Mouse (Mus musculus) heart, embryonic 12.5 days (tissue): ENCODE data around the gene Tnnc2. TPM values are rescaled to one million over a fixed set of nuclear protein-coding genes. Genes with fewer than 3 reads are reported as not detected.

Experiments used
- ATAC-seq: fragments of 200-750 bp; cut with Nextera tagmentation; 2 replicates; pipeline ENCODE4 v1.8.0; 2017; ENCODE audit warnings: moderate TSS enrichment, moderate library complexity; ENCODE audit not compliant: insufficient number of reproducible peaks, low FRiP score
- H3K27ac ChIP-seq: fragments of 300-500 bp; sonication (generic); 2 replicates; pipeline ENCODE4 v1.5.1; 2016; ENCODE audit warnings: mild to moderate bottlenecking, moderate library complexity; ENCODE audit not compliant: poor library complexity, severe bottlenecking
- H3K27me3 ChIP-seq: fragments of 300-500 bp; sonication (generic); replicated peaks from 2 replicates; pipeline ENCODE4 v1.6.1; 2016; ENCODE audit warnings: mild to moderate bottlenecking, moderate library complexity
- H3K36me3 ChIP-seq: fragments of 300-500 bp; sonication (generic); 2 replicates; pipeline ENCODE4 v1.6.1; 2016; ENCODE audit warnings: mild to moderate bottlenecking, moderate library complexity
- H3K4me1 ChIP-seq: fragments of 300-500 bp; sonication (generic); replicated peaks from 2 replicates; pipeline ENCODE4 v1.6.1; 2016; ENCODE audit warnings: mild to moderate bottlenecking
- H3K4me2 ChIP-seq: fragments of 300-500 bp; sonication (generic); 2 replicates; pipeline ENCODE4 v1.6.1; 2016; ENCODE audit warnings: mild to moderate bottlenecking, moderate library complexity
- H3K4me3 ChIP-seq: fragments of 300-500 bp; sonication (generic); 2 replicates; pipeline ENCODE4 v1.5.1; 2016; ENCODE audit warnings: mild to moderate bottlenecking
- H3K9ac ChIP-seq: fragments of 300-500 bp; sonication (generic); 2 replicates; pipeline ENCODE4 v1.6.1; 2016; ENCODE audit warnings: mild to moderate bottlenecking, moderate library complexity
- H3K9me3 ChIP-seq: fragments of 300-500 bp; sonication (generic); replicated peaks from 2 replicates; pipeline ENCODE4 v1.6.1; 2016; ENCODE audit warnings: mild to moderate bottlenecking, moderate library complexity
- WGBS: fragments of 180-500 bp; shearing (Covaris S2); methylation state at CpG from one replicate; pipeline ENCODE4 v1.1.7; 2016; 5-methylcytosine and 5-hydroxymethylcytosine counted together
- polyA plus RNA-seq: library from polyadenylated mRNA; unstranded; fragments of >200 nt; fragmentation: Nextera tagmentation; extraction: Ambion mirVana; gene quantifications from 2 replicates; pipeline ENCODE4 v1.2.1, GENCODE M21; 2016

The Tnnc2 gene
- polyA plus RNA-seq, 1 experiment from 2014 or later: 0.36 TPM

- WGBS: 69% methylated on average over 8 of the region's 8 CpGs
- H3K27ac ChIP-seq: no peak overlapping the region
- H3K4me3 ChIP-seq: peak overlapping the region; percentile 88
- no peak for ATAC-seq
- H3K4me1 ChIP-seq: peaks cover 32% of the 10 kb centered on the region
- H3K9ac ChIP-seq: peak overlapping the region; percentile 85
- no peaks in the 10 kb centered on the region for H3K9me3 ChIP-seq
- H3K36me3 ChIP-seq: peaks cover 47% of the 10 kb centered on the region
- peak overlapping the region; percentile 95 for H3K4me2 ChIP-seq
- no peaks in the 10 kb centered on the region for H3K27me3 ChIP-seq
These were observed 8.6 kb downstream of the Tnnc2 start for GRCm38 (mm10) chr2:164771123-164771522.

GRCm38 (mm10) chr2:164770279-164770678 is 9.5 kb downstream of the Tnnc2 start:
- H3K36me3 ChIP-seq: peaks cover 55% of the 10 kb centered on the region
- no peak for ATAC-seq
- peak overlapping the region; percentile 95 for H3K4me2 ChIP-seq

GRCm38 (mm10) chr2:164769258-164770037 is 10.3 kb downstream of the Tnnc2 start, which contains the start of gene Ube2c:
Gene Ube2c, plus strand, starts transcription at chr2:164769898.
- Histone ChIP-seq H3K9ac (peak within 1 kb of the TSS; percentile 85), H3K4me3 (peak within 1 kb of the TSS; percentile 88), H3K27me3 (no peaks in the 10 kb centered on the region), H3K27ac (peak within 1 kb of the TSS; percentile 61), H3K36me3 (peaks cover 63% of the 10 kb centered on the region), H3K4me1 (peaks cover 35% of the 10 kb centered on the region), H3K4me2 (peak within 1 kb of the TSS; percentile 95), H3K9me3 (no peaks in the 10 kb centered on the region)
- ATAC-seq: peak; percentile 99
- WGBS: 2% methylated on average over 53 of the region's 53 CpGs

More at GRCm38 (mm10) chr2:164770279-164770678, 9.5 kb downstream of the Tnnc2 start:
- peak overlapping the region; percentile 61 for H3K27ac ChIP-seq
- no peaks in the 10 kb centered on the region for H3K9me3 ChIP-seq
- H3K4me1 ChIP-seq: peaks cover 35% of the 10 kb centered on the region
- peak overlapping the region; percentile 85 for H3K9ac ChIP-seq
- 2% methylated on average over 15 of the region's 15 CpGs for WGBS
- peak overlapping the region; percentile 88 for H3K4me3 ChIP-seq
- H3K27me3 ChIP-seq: no peaks in the 10 kb centered on the region

- Histone ChIP-seq H3K36me3 (peaks cover 68% of the 10 kb centered on the region), H3K27me3 (no peaks in the 10 kb centered on the region), H3K27ac (peak overlapping the region; percentile 18; the same call in 1 of the 2 replicates), H3K4me1 (peaks cover 35% of the 10 kb centered on the region), H3K4me3 (no peak overlapping the region), H3K9me3 (no peaks in the 10 kb centered on the region), H3K4me2 (no peak overlapping the region), H3K9ac (no peak overlapping the region)
- WGBS: 91% methylated on average over 15 of the region's 15 CpGs
- ATAC-seq: no peak
These were observed 11.8 kb downstream of the Tnnc2 start for GRCm38 (mm10) chr2:164767812-164768540.

- Histone ChIP-seq H3K4me3 (no peak overlapping the region), H3K9me3 (no peaks in the 10 kb centered on the region), H3K9ac (no peak overlapping the region), H3K4me1 (peaks cover 26% of the 10 kb centered on the region), H3K27ac (0 out of 2 replicates have a peak overlapping the region, but pooled peaks have one; percentile 8), H3K27me3 (no peaks in the 10 kb centered on the region), H3K4me2 (no peak overlapping the region), H3K36me3 (peaks cover 70% of the 10 kb centered on the region)
- no peak for ATAC-seq
- WGBS: 75% methylated on average over 3 of the region's 3 CpGs
These were observed 13.9 kb downstream of the Tnnc2 start for GRCm38 (mm10) chr2:164765841-164766240.

GRCm38 (mm10) chr2:164762593-164762992 is 17.2 kb downstream of the Tnnc2 start:
- 82% methylated on average over 7 of the region's 7 CpGs for WGBS
- no peak overlapping the region for H3K27ac ChIP-seq
- H3K36me3 ChIP-seq: peaks cover 93% of the 10 kb centered on the region
- H3K9me3 ChIP-seq: no peaks in the 10 kb centered on the region
- H3K4me1 ChIP-seq: peaks cover 18% of the 10 kb centered on the region; the same call in 1 of the 2 replicates
- H3K9ac ChIP-seq: no peak overlapping the region
- no peak overlapping the region for H3K4me3 ChIP-seq
- ATAC-seq: no peak
- no peak overlapping the region for H3K4me2 ChIP-seq
- no peaks in the 10 kb centered on the region for H3K27me3 ChIP-seq

GRCm38 (mm10) chr2:164761971-164762370 is 17.8 kb downstream of the Tnnc2 start:
- H3K9ac ChIP-seq: no peak overlapping the region
- H3K27me3 ChIP-seq: no peaks in the 10 kb centered on the region
- H3K4me3 ChIP-seq: no peak overlapping the region
- H3K4me1 ChIP-seq: peaks cover 18% of the 10 kb centered on the region; the same call in 1 of the 2 replicates
- WGBS: 91% methylated on average over 4 of the region's 4 CpGs
- no peaks in the 10 kb centered on the region for H3K9me3 ChIP-seq
- no peak overlapping the region for H3K27ac ChIP-seq
- H3K4me2 ChIP-seq: no peak overlapping the region
- H3K36me3 ChIP-seq: peaks cover 93% of the 10 kb centered on the region
- no peak for ATAC-seq

DNA sequence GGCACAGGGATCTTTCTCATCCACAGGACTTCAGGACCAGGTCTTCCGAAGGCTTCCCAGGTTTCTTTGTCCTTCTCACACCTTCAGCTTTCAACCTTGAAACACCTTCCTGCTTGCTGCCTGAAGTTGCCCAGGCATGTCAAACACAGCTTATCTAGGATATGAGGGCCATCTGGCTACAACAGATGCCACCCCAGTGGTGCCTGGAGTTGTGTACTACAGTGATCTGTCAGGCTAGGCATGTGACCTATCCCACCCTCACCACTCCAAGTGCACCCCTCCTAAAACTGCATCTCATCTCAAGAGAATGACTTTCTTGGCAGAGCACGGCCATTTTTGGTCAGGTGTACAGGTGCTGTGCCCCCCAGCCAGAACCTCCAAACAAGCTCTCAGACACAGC is 18.3 kb downstream of the Tnnc2 start:
- Histone ChIP-seq H3K4me3 (no peak overlapping the region), H3K4me2 (no peak overlapping the region), H3K9me3 (no peaks in the 10 kb centered on the region), H3K9ac (no peak overlapping the region), H3K27ac (no peak overlapping the region), H3K27me3 (no peaks in the 10 kb centered on the region), H3K36me3 (peaks cover 93% of the 10 kb centered on the region), H3K4me1 (peaks cover 18% of the 10 kb centered on the region; the same call in 1 of the 2 replicates)
- WGBS: 80% methylated on average over 2 of the region's 2 CpGs
- ATAC-seq: peak; percentile 75

DNA sequence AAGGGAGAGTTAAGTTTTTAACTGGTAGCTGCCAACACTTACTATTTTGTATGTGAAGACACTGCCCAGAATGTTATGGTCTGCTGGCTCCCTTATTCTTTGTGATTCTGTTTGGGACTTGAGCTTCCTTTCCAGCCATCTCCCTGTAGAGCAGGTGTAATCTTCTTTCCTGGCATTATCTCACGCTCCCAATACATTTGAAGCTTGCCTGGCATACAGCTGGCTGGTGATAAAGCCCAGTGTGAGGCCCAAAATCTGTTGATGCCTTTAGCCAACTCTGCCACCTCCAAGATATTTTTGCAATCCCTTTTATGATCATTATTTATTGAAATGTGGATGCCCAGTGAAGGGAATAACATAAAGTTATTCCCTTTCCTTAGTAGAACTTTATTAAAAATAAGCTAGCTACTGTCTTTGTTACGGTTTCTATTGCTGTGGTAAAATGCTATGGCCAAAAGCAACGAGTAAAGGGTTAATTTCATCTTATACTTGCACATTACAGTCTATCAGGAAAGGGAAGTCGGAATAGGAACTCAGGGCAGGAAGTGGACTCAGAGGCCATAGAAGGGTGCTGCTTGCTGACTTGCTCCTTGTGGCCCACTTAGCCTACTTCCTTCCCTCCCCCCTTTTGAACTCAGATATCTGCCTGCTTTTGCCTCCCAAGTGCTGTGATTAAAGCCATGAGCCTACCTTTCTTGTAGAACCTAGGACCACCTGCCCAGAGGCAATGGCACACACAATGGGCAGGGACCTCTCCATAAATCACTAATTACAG is 19.5 kb downstream of the Tnnc2 start:
- Histone ChIP-seq H3K4me1 (peaks cover 25% of the 10 kb centered on the region), H3K27me3 (no peaks in the 10 kb centered on the region), H3K36me3 (peaks cover 93% of the 10 kb centered on the region), H3K4me3 (no peak overlapping the region), H3K9ac (no peak overlapping the region), H3K9me3 (no peaks in the 10 kb centered on the region), H3K4me2 (no peak overlapping the region), H3K27ac (peak overlapping the region; percentile 36; the same call in 1 of the 2 replicates)
- no peak for ATAC-seq
- 78% methylated on average over 4 of the region's 4 CpGs for WGBS

GRCm38 (mm10) chr2:164758692-164759091 is 21.1 kb downstream of the Tnnc2 start:
- Histone ChIP-seq H3K27me3 (no peaks in the 10 kb centered on the region), H3K9ac (no peak overlapping the region), H3K9me3 (no peaks in the 10 kb centered on the region), H3K4me1 (peaks cover 38% of the 10 kb centered on the region), H3K27ac (no peak overlapping the region), H3K4me3 (no peak overlapping the region), H3K4me2 (no peak overlapping the region), H3K36me3 (peaks cover 99% of the 10 kb centered on the region)
- peak; percentile 72 for ATAC-seq
- 53% methylated on average over 1 of the region's 1 CpGs for WGBS
